Mouse (Mus musculus): Measurements from ENCODE around the gene Sppl2b. TPM values are rescaled to one million over a fixed set of nuclear protein-coding genes. Genes with fewer than 3 reads are reported as not detected.

The Sppl2b gene
- polyA plus RNA-seq, 1 experiment from 2014 or later: 13.4 TPM

DNA sequence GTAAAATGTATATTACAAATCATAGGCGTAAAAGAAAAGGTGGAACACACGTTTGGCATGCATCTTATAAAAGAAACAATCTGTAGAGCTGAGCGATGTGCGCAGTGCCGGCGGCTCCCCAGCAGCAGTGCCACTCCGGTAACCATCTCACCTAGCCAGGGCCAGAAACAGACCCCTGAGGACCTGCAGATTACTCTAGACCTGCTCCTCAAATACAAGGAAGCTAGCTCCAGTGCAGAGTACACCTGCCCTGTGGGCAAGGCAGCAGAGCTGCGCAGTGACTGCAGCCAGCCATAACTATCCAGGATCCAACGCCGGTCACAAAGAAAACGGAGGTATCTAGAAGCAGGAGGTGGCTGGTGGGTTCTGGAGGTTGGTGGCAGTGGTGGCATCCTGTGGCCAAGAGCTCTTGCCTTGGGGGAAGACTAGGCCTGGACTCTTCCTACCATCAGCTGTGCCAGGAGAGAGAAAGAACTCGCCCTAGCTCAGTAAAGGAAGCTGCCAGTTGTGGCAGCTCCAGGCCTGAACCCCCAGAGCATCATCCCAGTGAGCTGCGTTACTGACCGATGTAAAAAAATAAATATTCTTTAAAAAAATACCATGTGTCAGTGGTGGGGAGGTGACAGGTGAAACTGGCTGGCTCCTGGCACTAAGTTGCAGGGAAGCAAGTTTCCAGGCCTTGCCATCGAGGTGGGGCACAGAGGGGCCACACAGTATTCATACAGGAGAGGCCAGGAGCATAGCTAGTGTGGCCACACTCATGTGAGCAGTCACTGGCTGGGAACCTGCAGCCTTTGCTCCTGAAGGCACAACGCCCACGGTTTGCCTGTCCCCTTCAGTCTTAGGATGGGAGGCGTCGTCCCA lies 46.6 kb downstream of the Sppl2b start:
- TF ChIP-seq CTCF (IDR thresholded peaks at IDR 0.05; ENCODE audit: low read depth): no peak
- no peak for ATAC-seq
- peaks cover 36% of the 10 kb centered on the region for H3K36me3 ChIP-seq (ENCODE audit: control insufficient read depth, insufficient read depth)
- WGBS: 85% methylated on average over 19 of the region's 19 CpGs
- H3K4me1 ChIP-seq (replicated peaks; ENCODE audit: control insufficient read depth, insufficient read depth, low read length): peaks cover 11% of the 10 kb centered on the region
- H3K27ac ChIP-seq (ENCODE audit: low read depth, low read length): peak overlapping the region; percentile 28; the same call in 1 of the 2 replicates
- no peaks in the 10 kb centered on the region for H3K27me3 ChIP-seq (replicated peaks; ENCODE audit: control insufficient read depth, insufficient read depth, low read length)
- H3K4me2 ChIP-seq (replicated peaks; ENCODE audit: low read depth): peak overlapping the region; percentile 35; the same call in 1 of the 2 replicates
- H3K9ac ChIP-seq (ENCODE audit: low read depth, low read length): no peak overlapping the region
- H3K4me3 ChIP-seq (ENCODE audit: low read depth, low read length): no peak overlapping the region
- H3K9me3 ChIP-seq (ENCODE audit: control insufficient read depth): no peaks in the 10 kb centered on the region

DNA sequence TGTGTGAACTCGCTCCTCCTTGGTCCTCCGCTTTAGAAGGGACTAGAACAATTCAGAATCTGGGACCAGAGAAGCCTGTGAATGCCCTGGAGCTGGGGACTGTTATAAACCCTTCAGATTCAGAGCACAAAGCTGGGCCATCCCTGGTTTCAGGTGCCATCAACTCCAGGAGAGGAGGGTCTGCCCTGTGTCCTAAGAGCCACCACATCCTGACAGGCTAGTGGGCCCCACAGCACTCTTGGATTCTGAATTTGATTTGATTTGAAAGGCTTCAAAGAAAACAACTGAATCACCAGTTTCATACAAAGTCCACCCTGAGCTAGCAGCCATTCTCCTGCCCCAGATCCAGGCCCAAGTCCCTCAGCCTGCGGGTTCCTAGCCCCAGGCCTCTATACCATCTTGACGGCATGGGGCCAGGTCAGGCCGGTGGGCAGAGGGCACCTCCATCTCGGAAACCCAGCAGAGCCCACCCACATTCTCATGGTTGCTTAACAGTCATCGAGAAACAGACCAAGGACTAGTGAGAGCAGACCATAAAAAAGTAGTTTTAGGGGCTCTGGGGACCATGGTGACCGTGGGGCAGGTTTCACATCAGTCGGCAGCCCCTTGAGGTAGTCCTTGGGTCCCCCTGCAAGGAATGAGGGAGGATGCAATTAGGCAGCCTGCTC lies 47.3 kb downstream of the Sppl2b start:
- Histone ChIP-seq H3K4me2 (replicated peaks; ENCODE audit: low read depth) (no peak overlapping the region), H3K4me3 (ENCODE audit: low read depth, low read length) (no peak overlapping the region), H3K27me3 (replicated peaks; ENCODE audit: control insufficient read depth, insufficient read depth, low read length) (no peaks in the 10 kb centered on the region), H3K4me1 (replicated peaks; ENCODE audit: control insufficient read depth, insufficient read depth, low read length) (peaks cover 11% of the 10 kb centered on the region), H3K9ac (ENCODE audit: low read depth, low read length) (no peak overlapping the region), H3K36me3 (ENCODE audit: control insufficient read depth, insufficient read depth) (peaks cover 40% of the 10 kb centered on the region), H3K27ac (ENCODE audit: low read depth, low read length) (no peak overlapping the region), H3K9me3 (ENCODE audit: control insufficient read depth) (no peaks in the 10 kb centered on the region)
- TF ChIP-seq CTCF (IDR thresholded peaks at IDR 0.05; ENCODE audit: low read depth): no peak
- ATAC-seq: no peak
- 94% methylated on average over 9 of the region's 9 CpGs for WGBS

DNA sequence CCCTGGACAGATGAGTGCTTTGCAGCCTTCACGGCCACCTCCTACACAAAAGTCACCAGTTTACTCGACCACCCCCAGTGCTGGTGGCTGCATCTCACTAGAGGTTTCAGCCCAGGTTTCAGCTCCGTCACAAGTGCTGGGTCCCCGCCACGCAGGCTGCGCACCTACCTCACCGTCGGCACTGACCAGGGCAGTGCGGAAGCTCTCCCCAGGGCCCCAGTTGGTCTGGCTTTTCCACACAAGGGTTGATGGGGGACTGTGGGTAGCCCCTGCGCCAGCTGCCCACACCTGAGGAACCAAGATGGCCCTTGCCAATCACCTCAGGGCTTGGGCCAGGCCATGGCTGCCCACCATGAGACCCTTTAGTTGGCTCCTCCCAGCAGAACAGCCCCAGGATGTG lies 48.2 kb downstream of the Sppl2b start:
- H3K9me3 ChIP-seq (ENCODE audit: control insufficient read depth): no peaks in the 10 kb centered on the region
- no peaks in the 10 kb centered on the region for H3K27me3 ChIP-seq (replicated peaks; ENCODE audit: control insufficient read depth, insufficient read depth, low read length)
- peaks cover 44% of the 10 kb centered on the region for H3K36me3 ChIP-seq (ENCODE audit: control insufficient read depth, insufficient read depth)
- peaks cover 11% of the 10 kb centered on the region for H3K4me1 ChIP-seq (replicated peaks; ENCODE audit: control insufficient read depth, insufficient read depth, low read length)
- H3K4me2 ChIP-seq (replicated peaks; ENCODE audit: low read depth): no peak overlapping the region
- no peak overlapping the region for H3K4me3 ChIP-seq (ENCODE audit: low read depth, low read length)
- H3K27ac ChIP-seq (ENCODE audit: low read depth, low read length): no peak overlapping the region
- ATAC-seq: no peak
- 90% methylated on average over 10 of the region's 10 CpGs for WGBS
- H3K9ac ChIP-seq (ENCODE audit: low read depth, low read length): no peak overlapping the region
- TF ChIP-seq CTCF (IDR thresholded peaks at IDR 0.05; ENCODE audit: low read depth): no peak

DNA sequence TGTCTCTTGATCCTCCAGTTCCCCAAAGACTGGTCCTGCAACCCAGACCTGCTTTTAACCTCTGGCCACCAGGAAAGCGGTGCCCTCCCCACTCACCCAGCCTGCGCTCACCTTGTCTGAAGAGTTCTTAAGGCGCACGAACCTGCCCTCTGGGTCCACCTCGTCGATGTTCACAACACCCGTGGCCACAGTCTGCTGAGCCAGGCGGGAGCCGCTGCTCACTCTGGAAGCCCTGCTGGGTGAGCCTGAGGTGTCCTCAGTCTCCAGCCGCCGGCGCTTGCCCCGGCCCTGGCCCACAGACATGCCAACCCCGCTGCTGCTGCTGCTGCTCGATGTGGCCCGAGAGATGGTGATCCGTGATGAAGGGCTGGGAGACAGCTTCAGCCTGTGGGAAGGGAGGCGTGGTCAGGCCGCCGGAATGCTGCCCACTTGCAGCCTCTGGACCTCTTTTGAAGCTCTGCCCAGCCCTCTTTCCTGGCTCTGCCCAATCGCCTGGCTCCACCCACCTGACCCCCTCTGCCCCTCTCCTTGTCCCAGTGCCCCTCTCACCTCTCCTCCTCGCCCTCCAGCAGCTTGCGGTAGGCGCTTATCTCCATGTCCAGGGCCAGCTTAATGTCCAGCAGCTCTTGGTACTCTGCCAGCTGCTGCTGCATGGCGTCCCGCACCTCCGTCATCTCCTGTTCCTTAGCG lies 49.1 kb downstream of the Sppl2b start:
- no peak overlapping the region for H3K4me3 ChIP-seq (ENCODE audit: low read depth, low read length)
- TF ChIP-seq CTCF (IDR thresholded peaks at IDR 0.05; ENCODE audit: low read depth): no peak
- 85% methylated on average over 28 of the region's 28 CpGs for WGBS
- H3K9ac ChIP-seq (ENCODE audit: low read depth, low read length): no peak overlapping the region
- no peak overlapping the region for H3K27ac ChIP-seq (ENCODE audit: low read depth, low read length)
- H3K36me3 ChIP-seq (ENCODE audit: control insufficient read depth, insufficient read depth): peaks cover 44% of the 10 kb centered on the region
- no peak for ATAC-seq
- H3K9me3 ChIP-seq (ENCODE audit: control insufficient read depth): no peaks in the 10 kb centered on the region
- no peaks in the 10 kb centered on the region for H3K27me3 ChIP-seq (replicated peaks; ENCODE audit: control insufficient read depth, insufficient read depth, low read length)
- H3K4me2 ChIP-seq (replicated peaks; ENCODE audit: low read depth): no peak overlapping the region
- peaks cover 11% of the 10 kb centered on the region for H3K4me1 ChIP-seq (replicated peaks; ENCODE audit: control insufficient read depth, insufficient read depth, low read length)

DNA sequence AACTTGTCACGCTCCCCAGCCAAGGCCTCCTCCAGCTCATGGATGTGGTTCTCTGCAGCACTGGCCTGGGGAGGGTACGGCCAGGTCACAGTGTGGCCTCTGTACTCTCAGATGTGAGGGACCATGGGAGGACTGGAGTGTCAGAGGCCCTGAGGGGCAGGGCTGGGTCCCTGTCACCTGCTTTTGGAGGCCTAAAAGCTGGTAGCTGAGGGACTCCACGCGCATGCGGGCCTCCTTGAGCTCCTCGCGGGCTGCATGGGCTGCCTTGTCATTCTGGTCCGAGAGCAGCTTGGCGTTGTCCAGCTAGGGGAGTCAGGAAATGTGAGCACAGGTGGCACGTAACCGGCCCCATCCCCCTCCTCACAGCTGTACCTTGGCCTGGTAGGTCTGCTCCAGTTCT lies 49.6 kb downstream of the Sppl2b start:
- Histone ChIP-seq H3K4me1 (replicated peaks; ENCODE audit: control insufficient read depth, insufficient read depth, low read length) (peaks cover 6% of the 10 kb centered on the region), H3K4me2 (replicated peaks; ENCODE audit: low read depth) (no peak overlapping the region), H3K27ac (ENCODE audit: low read depth, low read length) (no peak overlapping the region), H3K36me3 (ENCODE audit: control insufficient read depth, insufficient read depth) (peaks cover 50% of the 10 kb centered on the region), H3K27me3 (replicated peaks; ENCODE audit: control insufficient read depth, insufficient read depth, low read length) (no peaks in the 10 kb centered on the region), H3K9ac (ENCODE audit: low read depth, low read length) (no peak overlapping the region), H3K4me3 (ENCODE audit: low read depth, low read length) (no peak overlapping the region), H3K9me3 (ENCODE audit: control insufficient read depth) (no peaks in the 10 kb centered on the region)
- ATAC-seq: no peak
- WGBS: 93% methylated on average over 11 of the region's 11 CpGs
- no peak for TF ChIP-seq CTCF (IDR thresholded peaks at IDR 0.05; ENCODE audit: low read depth)
